Mouse (Mus musculus) megakaryocyte, embryonic 14.5 days (primary cell): Measurements from ENCODE around the gene Nptn.

Experiments
- FLI1 ChIP-seq: IDR thresholded peaks from 2 replicates; pipeline ENCODE4 v1.6.1; 2012; ENCODE audit warnings: low read length, inconsistent platforms, mixed read lengths
- GATA1 ChIP-seq: IDR thresholded peaks from 3 replicates; pipeline ENCODE4 v1.6.1; 2012; ENCODE audit warnings: mixed read lengths, low read length, inconsistent platforms, borderline replicate concordance

GRCm38 (mm10) chr9:58581958-58582540 is at the start of gene Nptn:
- TF ChIP-seq GATA1 (no peak), FLI1 (no peak)
